Comparison of ENCODE assay signal across 8 mouse cellular contexts in genomic region chr4:156197829-156198205, GRCm38 (mm10). TPM values are rescaled to one million over a fixed set of nuclear protein-coding genes. Genes with fewer than 3 reads are reported as not detected.
DNase-seq lines count a peak whose midpoint lies in the region; ATAC-seq and TF ChIP-seq lines count a peak whose summit lies in the region.

No protein-coding gene starts in this region.

- no peak for TF ChIP-seq CTCF in G1E (IDR thresholded peaks at IDR 0.05; ENCODE audit: low read depth, low read length)

- H3K9ac ChIP-seq in hindbrain, embryonic 11.5 days (ENCODE audit: low read depth, low read length): peak overlapping the region; percentile 51

- peak overlapping the region; percentile 75 for H3K4me3 ChIP-seq in G1E (ENCODE audit: low read depth, low read length)
- peak overlapping the region; percentile 96 for H3K4me3 ChIP-seq in hindbrain, embryonic 11.5 days (ENCODE audit: low read depth, low read length)

- peaks cover 57% of the 10 kb centered on the region for H3K27me3 ChIP-seq in G1E (ENCODE audit: insufficient read depth, low read length)
- H3K27me3 ChIP-seq in hindbrain, embryonic 11.5 days (ENCODE audit: control insufficient read depth, insufficient read depth, low read length): no peaks in the 10 kb centered on the region

- under 1% methylated on average over 22 of the region's 26 CpGs for WGBS in hindbrain, embryonic 11.5 days

- ATAC-seq in G1E (ENCODE audit: extremely low read depth, insufficient number of reproducible peaks, low FRiP score, poor library complexity, severe bottlenecking): peak; percentile 68
- peak; percentile 57 for ATAC-seq in frontal cortex, adult (ENCODE audit: low TSS enrichment)
- peak; percentile 95 for ATAC-seq in hindbrain, embryonic 11.5 days (ENCODE audit: low FRiP score)

- no peaks in the 10 kb centered on the region; the same call in 1 of the 2 replicates for H3K9me3 ChIP-seq in G1E (replicated peaks)
- no peaks in the 10 kb centered on the region for H3K9me3 ChIP-seq in hindbrain, embryonic 11.5 days (ENCODE audit: control insufficient read depth, low read length)

- peak overlapping the region; percentile 41 for H3K4me2 ChIP-seq in hindbrain, embryonic 11.5 days (replicated peaks; ENCODE audit: low read depth, low read length)

- no peaks in the 10 kb centered on the region for H3K36me3 ChIP-seq in G1E (replicated peaks)
- no peaks in the 10 kb centered on the region for H3K36me3 ChIP-seq in hindbrain, embryonic 11.5 days (ENCODE audit: control insufficient read depth, insufficient read depth, low read length)

- H3K4me1 ChIP-seq in G1E (ENCODE audit: insufficient read depth, low read depth, low read length): peaks cover 21% of the 10 kb centered on the region
- H3K4me1 ChIP-seq in hindbrain, embryonic 11.5 days (replicated peaks; ENCODE audit: control insufficient read depth, insufficient read depth, low read length): peaks cover 6% of the 10 kb centered on the region

- H3K27ac ChIP-seq in hindbrain, embryonic 11.5 days (ENCODE audit: low read depth, low read length): peak overlapping the region; percentile 95

- DNase-seq in G1E (ENCODE audit: low spot score): peak; percentile 59
- DNase-seq in cerebellum, adult 9-10 months: peak; percentile 89
- peak; percentile 97 for DNase-seq in hindbrain, embryonic 11.5 days (ENCODE audit: low spot score)
- DNase-seq in layer of hippocampus, postnatal 10 days (ENCODE audit: low spot score in 2 of 2): peak; percentile 79 to 85
- DNase-seq in lung, postnatal 10 days: peak; percentile 97
- DNase-seq in ovary, postnatal 36 days (ENCODE audit: low spot score): peak; percentile 86
- DNase-seq in thymus, postnatal 36 days: peak; percentile 58 to 75

RNA-seq across cellular contexts. Expression of gene Agrn, which starts 0.5 kb away (rescaled TPM):
- total RNA-seq in G1E (2014; fragmentation: Nextera tagmentation) (1.7 and 2.0 TPM in 2 replicates), G1E (2017) (0.38 and 0.70 TPM in 2 replicates)
- 0.48 and 0.70 TPM in 2 replicates for polyA plus RNA-seq in G1E (2012)
- 79.7 and 80.7 TPM in 2 replicates for polyA plus RNA-seq in hindbrain, embryonic 11.5 days (2014; fragmentation: Nextera tagmentation; extraction: Ambion mirVana)
- total RNA-seq in layer of hippocampus, postnatal 10 days (2021): 100 to 1,000 TPM; 256 to 262 TPM

RNA-seq across cellular contexts. Expression of gene Isg15, which starts 2.8 kb away (rescaled TPM):
- not detected in 2 replicates for total RNA-seq in G1E (2014; fragmentation: Nextera tagmentation)
- 0.16 and 0.93 TPM in 2 replicates for total RNA-seq in G1E (2017)
- 0.09 and 0.16 TPM in 2 replicates for polyA plus RNA-seq in G1E (2012)
- polyA plus RNA-seq in hindbrain, embryonic 11.5 days (2014; fragmentation: Nextera tagmentation; extraction: Ambion mirVana): 0.54 and 1.2 TPM in 2 replicates
- total RNA-seq in layer of hippocampus, postnatal 10 days (2021): not detected

RNA-seq across cellular contexts. Expression of gene AW011738, which starts 5.3 kb away (rescaled TPM):
- total RNA-seq in G1E (2014; fragmentation: Nextera tagmentation) (not detected in 2 replicates), G1E (2017) (0.11 TPM in 1 of 2 replicates, not detected in the other)
- not detected in 2 replicates for polyA plus RNA-seq in G1E (2012)
- 2.0 and 3.1 TPM in 2 replicates for polyA plus RNA-seq in hindbrain, embryonic 11.5 days (2014; fragmentation: Nextera tagmentation; extraction: Ambion mirVana)
- total RNA-seq in layer of hippocampus, postnatal 10 days (2021): 1 to 10 TPM; 6.1 to 6.3 TPM

RNA-seq across cellular contexts. Expression of gene Perm1, which starts 17.9 kb away (rescaled TPM):
- not detected in 2 replicates for total RNA-seq in G1E (2014; fragmentation: Nextera tagmentation)
- total RNA-seq in G1E (2017): 0.05 TPM in 1 of 2 replicates, not detected in the other
- polyA plus RNA-seq in G1E (2012): not detected in 2 replicates
- 1.1 and 1.4 TPM in 2 replicates for polyA plus RNA-seq in hindbrain, embryonic 11.5 days (2014; fragmentation: Nextera tagmentation; extraction: Ambion mirVana)
- under 1 TPM; 0.38 to 0.55 TPM for total RNA-seq in layer of hippocampus, postnatal 10 days (2021)

RNA-seq across cellular contexts. Expression of gene Plekhn1, which starts 36.8 kb away (rescaled TPM):
- total RNA-seq in G1E (2014; fragmentation: Nextera tagmentation) (14.7 and 19.4 TPM in 2 replicates), G1E (2017) (8.9 and 9.6 TPM in 2 replicates)
- 11.3 and 13.4 TPM in 2 replicates for polyA plus RNA-seq in G1E (2012)
- polyA plus RNA-seq in hindbrain, embryonic 11.5 days (2014; fragmentation: Nextera tagmentation; extraction: Ambion mirVana): 17.0 and 17.8 TPM in 2 replicates
- 10 to 100 TPM; 36.4 to 41.9 TPM for total RNA-seq in layer of hippocampus, postnatal 10 days (2021)

Comparison
In these comparisons a context has a peak if more than half of its experiments do, and no peak if none do; other contexts are left out.
1. Peak in every context shown above with its lines: DNase-seq, ATAC-seq, H3K4me3 ChIP-seq and H3K27ac ChIP-seq.
2. RNA of gene Agrn, which starts 0.5 kb away (total RNA-seq): 256 to 262 TPM in layer of hippocampus, postnatal 10 days; 0.38 to 2.0 TPM in G1E; every median in the first group is over 10 times any median in the second.
3. RNA of gene AW011738, which starts 5.3 kb away (total RNA-seq): 6.1 to 6.3 TPM in layer of hippocampus, postnatal 10 days; 0.11 TPM in G1E; every median in the first group is over 4 times any median in the second.